Mouse (Mus musculus) thymus, adult 2 months (tissue): ENCODE data around the gene D630039A03Rik.

Experiments
- CTCF ChIP-seq: fragments of 200-500 bp; IDR thresholded peaks from 2 replicates; pipeline ENCODE4 v1.5.1; 2012; ENCODE audit warnings: mild to moderate bottlenecking, control low read depth, low read length, moderate library complexity, borderline replicate concordance; ENCODE audit not compliant: control insufficient read depth, poor library complexity, insufficient read depth; ENCODE audit errors: extremely low read depth
- POLR2A ChIP-seq: fragments of 200-500 bp; IDR thresholded peaks from 2 replicates; pipeline ENCODE4 v1.6.1; 2012; ENCODE audit warnings: mild to moderate bottlenecking, low read length, control low read depth, moderate library complexity; ENCODE audit not compliant: control insufficient read depth, poor library complexity, insufficient read depth; ENCODE audit errors: extremely low read depth

- TF ChIP-seq POLR2A (no peak), CTCF (no peak)
These were observed 19.5 kb downstream of the D630039A03Rik start for GRCm38 (mm10) chr4:57896631-57897030.
